Mouse (Mus musculus) 3T3-L1 (cell line): ENCODE measurements around the gene Fcrlb.
A peak's percentile ranks its signal among the peaks of the same experiment; 100 is the strongest.

Source experiments
- DNase-seq: peaks from one replicate; pipeline ENCODE4 v3.0.0-alpha.2; 2015; ENCODE audit warnings: low read depth, low spot score

Fcrlb gene

GRCm38 (mm10) chr1:170868107-170868904 lies 44.4 kb downstream of the Fcrlb start:
- peak; percentile 95 for DNase-seq

- peak; percentile 96 for DNase-seq
Measured at GRCm38 (mm10) chr1:170867691-170868105, 45.0 kb downstream of the Fcrlb start, which contains the start of gene Atf6. Atf6 (minus strand) TSS chr1:170867771.

GRCm38 (mm10) chr1:170866992-170867690 lies 45.6 kb downstream of the Fcrlb start:
- DNase-seq, result peak; percentile 60

- DNase-seq, result no peak
Measured at GRCm38 (mm10) chr1:170865406-170865805, 47.3 kb downstream of the Fcrlb start.

GRCm38 (mm10) chr1:170864754-170865153 lies 48.0 kb downstream of the Fcrlb start:
- no peak for DNase-seq

GRCm38 (mm10) chr1:170864234-170864633 lies 48.5 kb downstream of the Fcrlb start:
- no peak for DNase-seq

- no peak for DNase-seq
Measured at GRCm38 (mm10) chr1:170863033-170863432, 49.7 kb downstream of the Fcrlb start.

GRCm38 (mm10) chr1:170862435-170862717 lies 50.4 kb downstream of the Fcrlb start:
- no peak for DNase-seq

GRCm38 (mm10) chr1:170861671-170862434 lies 50.9 kb downstream of the Fcrlb start:
- DNase-seq, result no peak

GRCm38 (mm10) chr1:170858872-170859271 lies 53.9 kb downstream of the Fcrlb start:
- no peak for DNase-seq

GRCm38 (mm10) chr1:170857369-170857768 lies 55.4 kb downstream of the Fcrlb start:
- DNase-seq, result no peak
